Mouse (Mus musculus): Measurements from ENCODE around the gene Kif1b.
"Not testable (repeated sequence)": the region's sequence is repeated elsewhere in the genome, so short reads cannot be mapped to it uniquely, and the experiment has no call there.

Gene Kif1b

GRCm38 (mm10) chr4:149220042-149220473, 87.4 kb downstream of the Kif1b start:
- DNase-seq (ENCODE audit: low spot score), result no peak

- no peak for DNase-seq (ENCODE audit: low spot score)
These were observed 88.0 kb downstream of the Kif1b start for GRCm38 (mm10) chr4:149219401-149220041.

GRCm38 (mm10) chr4:149218476-149218875, 89.0 kb downstream of the Kif1b start:
- DNase-seq (ENCODE audit: low spot score), result no peak

GRCm38 (mm10) chr4:149215982-149216381, 91.5 kb downstream of the Kif1b start:
- DNase-seq (ENCODE audit: low spot score), result no peak

- no peak for DNase-seq (ENCODE audit: low spot score)
These were observed 92.1 kb downstream of the Kif1b start for GRCm38 (mm10) chr4:149215397-149215796.

- DNase-seq (ENCODE audit: low spot score), result not testable (repeated sequence)
These were observed 93.0 kb downstream of the Kif1b start for GRCm38 (mm10) chr4:149214468-149214867.

GRCm38 (mm10) chr4:149213466-149213865, 94.0 kb downstream of the Kif1b start:
- no peak for DNase-seq (ENCODE audit: low spot score)

- not testable (repeated sequence) for DNase-seq (ENCODE audit: low spot score)
These were observed 96.1 kb downstream of the Kif1b start for GRCm38 (mm10) chr4:149211441-149211840.

GRCm38 (mm10) chr4:149202467-149202866, 105.0 kb downstream of the Kif1b start:
- no peak for DNase-seq (ENCODE audit: low spot score)

GRCm38 (mm10) chr4:149201110-149201509, 106.4 kb downstream of the Kif1b start:
- DNase-seq (ENCODE audit: low spot score), result no peak

- no peak for DNase-seq (ENCODE audit: low spot score)
These were observed 110.3 kb downstream of the Kif1b start for GRCm38 (mm10) chr4:149197180-149197579.

GRCm38 (mm10) chr4:149191103-149191502, 116.4 kb downstream of the Kif1b start:
- DNase-seq (ENCODE audit: low spot score), result no peak

- DNase-seq (ENCODE audit: low spot score), result no peak
These were observed 118.9 kb downstream of the Kif1b start for GRCm38 (mm10) chr4:149188563-149188962.

GRCm38 (mm10) chr4:149182755-149183154, 124.7 kb downstream of the Kif1b start:
- DNase-seq (ENCODE audit: low spot score), result no peak

GRCm38 (mm10) chr4:149182192-149182591, 125.3 kb downstream of the Kif1b start:
- DNase-seq (ENCODE audit: low spot score), result no peak

- no peak for DNase-seq (ENCODE audit: low spot score)
These were observed 127.9 kb downstream of the Kif1b start for GRCm38 (mm10) chr4:149179573-149179972.

GRCm38 (mm10) chr4:149179160-149179559, 128.3 kb downstream of the Kif1b start:
- DNase-seq (ENCODE audit: low spot score), result no peak

- no peak for DNase-seq (ENCODE audit: low spot score)
These were observed 129.2 kb downstream of the Kif1b start for GRCm38 (mm10) chr4:149178328-149178727.

GRCm38 (mm10) chr4:149177046-149177445, 130.4 kb downstream of the Kif1b start:
- no peak for DNase-seq (ENCODE audit: low spot score)

- DNase-seq (ENCODE audit: low spot score), result no peak
These were observed 130.8 kb downstream of the Kif1b start for GRCm38 (mm10) chr4:149176645-149177044.

GRCm38 (mm10) chr4:149173661-149174060, 133.8 kb downstream of the Kif1b start:
- no peak for DNase-seq (ENCODE audit: low spot score)

- no peak for DNase-seq (ENCODE audit: low spot score)
These were observed 134.8 kb downstream of the Kif1b start for GRCm38 (mm10) chr4:149172666-149173065.

- DNase-seq (ENCODE audit: low spot score), result no peak
These were observed 135.4 kb downstream of the Kif1b start for GRCm38 (mm10) chr4:149172083-149172482.

GRCm38 (mm10) chr4:149171581-149171981, 135.9 kb downstream of the Kif1b start:
- DNase-seq (ENCODE audit: low spot score), result no peak

Data from ovary, postnatal 10 days (tissue).